Mouse (Mus musculus) layer of hippocampus, adult 18-20 months (tissue): ENCODE measurements at regions not wholly inside any gene's neighbourhood (a gene's known extent, or its start where the extent isn't known, plus 50 kb on each side); places are given as distances from the start of the nearest gene placed in this dataset.

Source experiments
- DNase-seq, 2 experiments: peaks; one replicate each; pipeline ENCODE4 v3.0.0; 2022; ENCODE audit warnings: low spot score in 2 of 2

DNA sequence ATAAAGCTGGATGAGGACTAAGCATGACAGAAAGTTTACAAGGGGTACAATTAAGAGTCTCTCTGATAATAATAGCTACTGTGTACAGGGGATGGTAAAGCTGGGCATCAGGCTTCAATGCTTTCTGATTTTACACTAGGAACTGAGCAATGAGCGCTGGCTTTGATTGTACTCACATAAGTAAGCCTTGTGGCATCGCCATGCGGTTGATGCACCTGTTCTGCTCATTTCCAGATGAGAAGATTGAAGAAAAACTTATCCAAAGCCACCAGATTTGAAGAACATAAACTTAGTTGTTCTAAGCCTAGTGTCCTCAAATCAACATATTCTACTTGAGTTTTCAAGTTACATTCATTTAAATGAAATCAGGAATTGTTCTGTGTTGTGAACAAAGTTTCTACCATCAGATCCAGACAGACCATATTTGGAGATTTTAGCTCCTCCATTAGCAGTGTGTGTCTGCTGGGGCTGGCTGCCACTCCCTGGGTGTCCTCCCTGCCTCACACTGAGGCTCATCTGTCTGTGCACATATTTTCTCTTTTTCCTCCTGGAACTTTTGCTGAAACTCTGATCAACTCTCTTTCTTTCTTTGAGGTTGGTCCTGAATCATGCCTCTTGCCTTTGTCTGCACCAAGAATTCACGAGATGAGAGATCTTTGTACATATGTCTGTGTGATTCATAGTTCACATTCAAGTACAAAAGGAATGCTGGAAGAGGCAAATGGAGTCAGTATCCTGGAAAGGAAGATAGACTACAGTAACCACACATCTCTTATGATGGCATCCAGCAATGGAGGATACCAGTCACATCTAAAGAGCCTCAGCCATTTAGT is 68.2 kb upstream of the Ifne start:
- no peak for DNase-seq

DNA sequence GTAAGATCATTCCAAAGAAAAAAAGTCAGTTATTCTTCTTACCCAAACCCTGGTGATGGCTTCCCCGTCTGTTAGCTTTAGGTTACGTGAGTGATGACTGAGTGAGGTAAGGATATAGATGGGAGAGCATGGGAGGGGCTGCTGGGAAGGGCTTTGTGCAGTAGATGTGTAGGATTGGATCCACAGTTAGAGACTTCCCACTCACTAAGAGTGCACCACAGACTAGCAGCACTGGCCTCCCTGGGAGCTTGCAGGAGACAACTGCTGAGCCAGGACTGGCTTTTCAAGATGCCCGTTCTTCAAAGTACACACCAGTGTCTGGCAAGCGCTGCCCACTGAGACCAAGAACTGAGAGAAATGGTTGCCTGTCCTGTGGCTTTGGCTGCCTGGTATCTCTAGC is 62.0 kb upstream of the Ifne start:
- no peak for DNase-seq

DNA sequence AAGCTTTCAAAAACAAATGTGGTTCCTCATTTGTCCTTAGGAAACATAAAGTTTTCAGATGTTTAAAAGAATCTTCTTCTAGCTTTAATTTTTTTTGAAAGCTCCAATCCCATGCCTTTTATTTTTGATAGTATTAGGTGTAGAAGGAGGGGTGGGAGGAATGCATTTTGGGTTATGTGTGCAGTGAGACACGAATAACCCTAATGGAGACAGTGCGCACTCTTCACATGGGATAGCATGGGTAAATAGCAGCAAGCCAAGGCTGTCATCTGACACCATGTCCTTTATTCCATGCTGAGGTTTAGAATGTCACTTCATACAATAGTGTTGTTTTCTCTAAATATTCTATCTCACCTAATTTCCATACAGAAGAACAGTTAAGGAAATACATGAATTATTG is 60.7 kb upstream of the Ifne start:
- DNase-seq = no peak

DNA sequence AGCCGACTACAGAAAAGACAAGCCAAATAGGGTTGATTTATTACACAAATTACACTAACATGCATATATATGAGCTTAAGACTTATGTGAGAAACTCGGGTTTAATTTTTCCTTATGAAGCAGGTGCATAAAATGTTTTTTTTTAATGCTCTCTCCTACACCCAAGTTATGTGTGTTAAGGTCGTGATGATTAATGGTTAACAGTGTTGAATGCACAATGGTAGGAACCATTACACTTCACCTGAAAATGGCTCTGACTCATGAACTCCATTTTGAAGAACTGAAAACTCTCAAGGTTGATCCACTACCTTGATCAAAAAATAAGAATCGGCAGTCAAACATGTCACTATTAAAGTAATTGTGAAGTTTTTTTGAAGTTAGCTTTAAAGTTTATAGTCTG is 59.4 kb upstream of the Ifne start:
- DNase-seq = no peak

- peak; percentile 22 to 34 for DNase-seq
These were observed 58.7 kb upstream of the Ifne start for GRCm38 (mm10) chr4:88938712-88939032.

GRCm38 (mm10) chr4:88937866-88938711 is 58.1 kb upstream of the Ifne start:
- DNase-seq = peak; percentile 32 to 67

DNA sequence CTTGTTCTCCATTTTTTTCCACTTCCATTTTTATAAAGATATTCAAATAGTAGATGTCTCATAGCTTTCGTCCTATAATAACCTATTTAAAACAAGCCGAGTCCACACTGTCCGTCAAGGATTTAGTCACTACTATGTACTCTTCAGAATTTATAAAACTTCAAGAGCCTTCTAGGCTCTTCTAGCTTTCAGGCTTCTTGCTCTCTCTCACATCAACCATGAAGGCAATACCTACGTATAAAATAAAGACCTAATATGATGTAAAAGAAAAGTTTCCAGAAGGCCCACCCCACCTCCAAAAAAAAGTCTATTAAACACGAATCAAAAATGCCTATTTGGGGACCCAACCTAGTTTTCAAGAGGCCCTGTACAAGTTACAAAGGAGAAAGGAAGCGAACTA is 57.0 kb upstream of the Ifne start:
- DNase-seq = no peak

DNA sequence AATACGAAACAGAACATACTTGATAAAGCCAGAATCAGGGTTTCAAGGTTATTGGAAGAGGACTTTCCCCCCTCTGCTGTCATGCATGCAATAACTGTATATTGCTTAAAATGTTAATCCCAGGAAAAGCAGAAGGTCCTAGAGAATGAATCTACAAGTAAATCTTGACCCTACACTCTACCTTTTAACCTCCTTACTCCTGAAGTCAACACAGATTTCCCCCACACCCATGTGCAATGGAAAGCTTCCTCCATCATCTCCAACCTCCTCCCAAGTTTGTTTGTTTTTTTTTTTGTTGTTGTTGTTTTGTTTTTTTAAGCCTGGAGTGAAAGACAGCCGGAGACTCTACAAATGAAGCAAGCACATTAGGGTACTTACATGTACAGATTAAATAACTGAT is 55.9 kb upstream of the Ifne start:
- no peak for DNase-seq

DNA sequence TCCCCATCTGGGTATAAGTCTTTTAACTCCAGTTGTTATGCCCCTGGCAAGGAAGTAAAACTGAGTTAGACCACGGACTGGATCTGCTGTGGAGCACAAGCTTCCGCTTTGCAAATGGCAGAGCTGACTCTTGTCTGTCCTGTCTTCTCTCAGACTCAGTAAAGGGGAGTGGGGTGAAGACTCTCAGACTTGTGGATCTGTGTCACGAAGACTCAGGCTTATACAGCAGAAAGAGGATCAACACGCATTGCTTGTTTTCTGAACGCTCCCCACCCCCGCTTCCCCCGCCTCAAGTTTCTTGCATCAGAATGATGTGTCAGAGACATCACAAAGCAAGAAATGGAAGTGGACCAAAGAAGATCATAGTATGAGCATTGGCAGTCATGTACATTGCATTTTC is 55.3 kb upstream of the Ifne start:
- DNase-seq = no peak

GRCm38 (mm10) chr4:88934266-88935025 is 54.4 kb upstream of the Ifne start:
- no peak for DNase-seq

DNA sequence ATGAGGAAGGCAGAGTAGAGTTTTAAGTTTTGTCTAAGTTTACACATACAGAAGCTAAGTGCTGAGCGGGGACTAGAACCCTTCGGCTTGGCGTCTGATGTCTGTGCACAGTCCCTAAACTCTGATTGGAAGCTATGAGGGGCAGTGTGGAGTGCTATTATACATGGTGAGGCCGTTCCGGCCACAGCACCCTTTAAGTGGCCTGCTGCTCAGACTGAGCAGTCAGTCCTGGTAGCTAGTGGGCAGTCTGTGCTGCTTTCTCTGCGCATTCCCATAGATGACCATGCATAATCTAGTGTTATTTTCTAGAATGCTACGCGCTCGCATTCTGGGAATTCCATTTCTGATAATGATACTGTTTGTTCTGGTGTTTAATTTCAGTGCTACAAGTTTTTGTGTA is 51.2 kb upstream of the Ifne start:
- DNase-seq = no peak
